Mouse (Mus musculus) adrenal gland, postnatal 0 days (tissue): ENCODE measurements around the gene Gm5861. TPM values are rescaled to one million over a fixed set of nuclear protein-coding genes. Genes with fewer than 3 reads are reported as not detected.

ENCODE experiments used
- polyA plus RNA-seq: library from polyadenylated mRNA; unstranded; fragments of >200 nt; fragmentation: Nextera tagmentation; extraction: Ambion mirVana; gene quantifications from 2 replicates; pipeline ENCODE4 v1.2.1, GENCODE M21; 2015

Gene Gm5861
- not detected in 2 replicates for polyA plus RNA-seq

DNA sequence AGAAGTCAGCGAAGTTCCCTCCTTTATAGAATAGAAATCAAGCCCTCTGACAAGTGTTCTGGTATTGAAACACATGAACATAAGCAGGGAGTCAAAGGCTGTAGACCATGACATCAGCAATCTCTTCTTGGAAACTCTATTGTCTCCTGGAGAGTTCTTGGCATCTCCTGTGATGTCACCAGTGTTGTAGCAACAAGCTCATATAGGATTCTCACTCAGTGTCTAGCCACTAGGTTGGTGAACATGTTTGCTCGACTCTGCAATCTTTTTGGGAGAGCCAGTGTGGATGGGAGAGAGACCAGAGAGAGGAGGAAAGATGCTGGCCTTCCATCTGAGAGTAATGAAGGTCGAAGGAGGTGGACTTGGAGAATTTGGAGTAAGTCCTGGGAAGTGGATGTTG lies at the start of gene Gm5861:
Gm5861 (plus strand) TSS at position 301 of the 400 bp plus-strand sequence.

Other genes starting within 250 kb of the Gm5861 start
- gene Gm8871, start 235.3 kb upstream of the Gm5861 start, polyA plus RNA-seq = not detected in 2 replicates
- not detected in 2 replicates for gene Gm8857, start 235.3 kb upstream of the Gm5861 start, polyA plus RNA-seq
- not detected in 2 replicates for gene Gm8879, start 55.4 kb upstream of the Gm5861 start, polyA plus RNA-seq
- gene Gm8890, start 73.0 kb downstream of the Gm5861 start, polyA plus RNA-seq = not detected in 2 replicates
- not detected in 2 replicates for gene Speer1, start 158.4 kb downstream of the Gm5861 start, polyA plus RNA-seq
- not detected in 2 replicates for gene Gm8897, start 233.3 kb downstream of the Gm5861 start, polyA plus RNA-seq